Mouse (Mus musculus) forebrain, embryonic 16.5 days (tissue): ENCODE results near the gene Jak2. TPM values are rescaled to one million over a fixed set of nuclear protein-coding genes. Genes with fewer than 3 reads are reported as not detected.
A peak's percentile ranks its signal among the peaks of the same experiment; 100 is the strongest.

Experiments
- ATAC-seq: fragments of 200-750 bp; cut with Nextera tagmentation; 2 replicates; pipeline ENCODE4 v1.8.0; 2017; ENCODE audit warnings: mild to moderate bottlenecking, moderate library complexity
- H3K27ac ChIP-seq: fragments of 300-500 bp; sonication (generic); 2 replicates; pipeline ENCODE4 v1.5.1; 2014; ENCODE audit warnings: low read length, control low read depth
- H3K27me3 ChIP-seq: fragments of 300-500 bp; sonication (generic); replicated peaks from 2 replicates; pipeline ENCODE4 v1.6.1; 2014; ENCODE audit warnings: low read length; ENCODE audit not compliant: control insufficient read depth, insufficient read depth
- H3K36me3 ChIP-seq: fragments of 300-500 bp; sonication (generic); 2 replicates; pipeline ENCODE4 v1.6.1; 2014; ENCODE audit not compliant: control insufficient read depth, insufficient read depth
- H3K4me1 ChIP-seq: fragments of 300-500 bp; sonication (generic); replicated peaks from 2 replicates; pipeline ENCODE4 v1.6.1; 2014; ENCODE audit warnings: low read length; ENCODE audit not compliant: control insufficient read depth, insufficient read depth
- H3K4me2 ChIP-seq: fragments of 300-500 bp; sonication (generic); 2 replicates; pipeline ENCODE4 v1.6.1; 2014; ENCODE audit warnings: mild to moderate bottlenecking, low read length, control low read depth
- H3K4me3 ChIP-seq: fragments of 300-500 bp; sonication (generic); replicated peaks from 2 replicates; pipeline ENCODE4 v1.5.1; 2014; ENCODE audit warnings: mild to moderate bottlenecking, low read length, control low read depth
- H3K9ac ChIP-seq: fragments of 300-500 bp; sonication (generic); replicated peaks from 2 replicates; pipeline ENCODE4 v1.6.1; 2014; ENCODE audit warnings: low read depth, low read length, control low read depth
- H3K9me3 ChIP-seq: fragments of 300-500 bp; sonication (generic); 2 replicates; pipeline ENCODE4 v1.6.1; 2016; ENCODE audit warnings: low read length; ENCODE audit not compliant: control insufficient read depth
- WGBS: fragments of 180-500 bp; shearing (Covaris S2); extraction: QIAGEN DNeasy Blood & Tissue Kit; methylation state at CpG from one replicate; pipeline ENCODE4 v1.1.7; 2014; 5-methylcytosine and 5-hydroxymethylcytosine counted together
- polyA plus RNA-seq: library from polyadenylated mRNA; unstranded; fragments of >200 nt; fragmentation: Nextera tagmentation; extraction: Ambion mirVana; gene quantifications from 2 replicates; pipeline ENCODE4 v1.2.1, GENCODE M21; 2015

Jak2 gene
- 18.2 and 19.9 TPM in 2 replicates for polyA plus RNA-seq

GRCm38 (mm10) chr19:29251191-29251957, at the start of gene Jak2:
TSS of gene Jak2 (plus strand) at chr19:29251828.
- WGBS: under 1% methylated on average over 108 of the region's 114 CpGs
- H3K4me2 ChIP-seq: peak within 1 kb of the TSS; percentile 77
- no peaks in the 10 kb centered on the region; the same call in 1 of the 2 replicates for H3K36me3 ChIP-seq
- peak within 1 kb of the TSS; percentile 95 for H3K27ac ChIP-seq
- H3K9me3 ChIP-seq: 0 out of 2 replicates have a peak, but pooled peaks cover 2% of the 10 kb centered on the region
- H3K4me1 ChIP-seq: peaks cover 38% of the 10 kb centered on the region
- H3K27me3 ChIP-seq: no peaks in the 10 kb centered on the region
- peak within 1 kb of the TSS; percentile 98 for H3K9ac ChIP-seq
- H3K4me3 ChIP-seq: peak within 1 kb of the TSS; percentile 85
- peak; percentile 94 for ATAC-seq

GRCm38 (mm10) chr19:29203337-29203736, 48.3 kb upstream of the Jak2 start:
- Histone ChIP-seq H3K9ac (no peak overlapping the region), H3K4me2 (no peak overlapping the region), H3K4me3 (no peak overlapping the region), H3K4me1 (no peaks in the 10 kb centered on the region), H3K36me3 (no peaks in the 10 kb centered on the region), H3K9me3 (no peaks in the 10 kb centered on the region), H3K27ac (no peak overlapping the region), H3K27me3 (no peaks in the 10 kb centered on the region)
- 76% methylated on average over 2 of the region's 2 CpGs for WGBS
- no peak for ATAC-seq

- H3K9me3 ChIP-seq: no peaks in the 10 kb centered on the region
- no peaks in the 10 kb centered on the region for H3K36me3 ChIP-seq
- no peaks in the 10 kb centered on the region for H3K4me1 ChIP-seq
- 75% methylated on average over 4 of the region's 4 CpGs for WGBS
- no peak overlapping the region for H3K9ac ChIP-seq
- no peaks in the 10 kb centered on the region for H3K27me3 ChIP-seq
- H3K4me3 ChIP-seq: no peak overlapping the region
- no peak for ATAC-seq
- no peak overlapping the region for H3K27ac ChIP-seq
- no peak overlapping the region for H3K4me2 ChIP-seq
These were observed 47.0 kb upstream of the Jak2 start for GRCm38 (mm10) chr19:29204583-29204982.

DNA sequence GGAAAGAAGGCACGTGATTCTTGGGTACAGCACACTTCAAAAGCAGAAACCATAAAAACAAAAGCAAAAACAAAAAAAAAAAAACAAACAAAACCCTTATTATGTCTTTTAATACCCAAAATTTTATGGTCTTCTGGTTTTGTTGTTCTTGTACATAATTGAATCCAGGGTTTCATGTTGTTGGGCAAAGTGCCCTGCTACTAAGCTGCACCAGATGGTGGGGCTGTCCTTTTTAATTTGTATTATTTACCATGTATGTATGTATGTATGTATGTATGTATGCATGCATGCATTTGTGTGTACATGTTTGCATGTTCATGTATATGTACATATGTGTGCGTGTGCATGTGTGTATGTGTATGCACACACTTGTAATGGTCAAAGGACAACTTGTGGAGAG, 46.4 kb upstream of the Jak2 start:
- Histone ChIP-seq H3K4me1 (no peaks in the 10 kb centered on the region), H3K36me3 (no peaks in the 10 kb centered on the region), H3K9ac (no peak overlapping the region), H3K27ac (no peak overlapping the region), H3K4me2 (no peak overlapping the region), H3K9me3 (no peaks in the 10 kb centered on the region), H3K27me3 (no peaks in the 10 kb centered on the region), H3K4me3 (no peak overlapping the region)
- ATAC-seq: no peak
- WGBS: 71% methylated on average over 2 of the region's 2 CpGs

DNA sequence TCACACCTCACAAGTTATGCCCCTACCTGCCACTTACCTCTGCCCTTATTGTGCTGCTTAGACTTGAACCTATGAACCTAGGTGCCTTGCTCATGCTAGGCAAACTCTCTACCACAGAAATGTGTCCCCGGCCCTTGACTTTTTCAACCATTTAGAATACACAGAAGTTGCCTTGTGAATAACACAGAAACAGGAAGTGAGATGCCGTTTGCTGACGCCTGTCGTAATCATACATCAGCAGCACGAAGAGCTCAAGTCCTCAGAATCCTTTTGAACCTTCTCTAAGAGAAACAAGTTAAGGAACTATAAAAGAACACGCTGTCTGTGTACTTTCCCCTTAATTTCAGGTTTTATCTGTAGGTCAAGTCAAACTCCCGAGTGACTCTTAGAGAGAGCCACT, 41.7 kb upstream of the Jak2 start:
- H3K4me3 ChIP-seq: no peak overlapping the region
- H3K4me2 ChIP-seq: no peak overlapping the region
- ATAC-seq: no peak
- no peak overlapping the region for H3K9ac ChIP-seq
- no peaks in the 10 kb centered on the region for H3K36me3 ChIP-seq
- H3K27ac ChIP-seq: no peak overlapping the region
- H3K27me3 ChIP-seq: no peaks in the 10 kb centered on the region
- no peaks in the 10 kb centered on the region for H3K9me3 ChIP-seq
- no peaks in the 10 kb centered on the region for H3K4me1 ChIP-seq
- 94% methylated on average over 7 of the region's 7 CpGs for WGBS

- Histone ChIP-seq H3K27ac (no peak overlapping the region), H3K4me2 (no peak overlapping the region), H3K27me3 (no peaks in the 10 kb centered on the region), H3K9ac (no peak overlapping the region), H3K4me1 (no peaks in the 10 kb centered on the region), H3K36me3 (no peaks in the 10 kb centered on the region), H3K4me3 (no peak overlapping the region), H3K9me3 (no peaks in the 10 kb centered on the region)
- ATAC-seq: no peak
- WGBS: 96% methylated on average over 9 of the region's 9 CpGs
These were observed 41.3 kb upstream of the Jak2 start for GRCm38 (mm10) chr19:29210319-29210718.

DNA sequence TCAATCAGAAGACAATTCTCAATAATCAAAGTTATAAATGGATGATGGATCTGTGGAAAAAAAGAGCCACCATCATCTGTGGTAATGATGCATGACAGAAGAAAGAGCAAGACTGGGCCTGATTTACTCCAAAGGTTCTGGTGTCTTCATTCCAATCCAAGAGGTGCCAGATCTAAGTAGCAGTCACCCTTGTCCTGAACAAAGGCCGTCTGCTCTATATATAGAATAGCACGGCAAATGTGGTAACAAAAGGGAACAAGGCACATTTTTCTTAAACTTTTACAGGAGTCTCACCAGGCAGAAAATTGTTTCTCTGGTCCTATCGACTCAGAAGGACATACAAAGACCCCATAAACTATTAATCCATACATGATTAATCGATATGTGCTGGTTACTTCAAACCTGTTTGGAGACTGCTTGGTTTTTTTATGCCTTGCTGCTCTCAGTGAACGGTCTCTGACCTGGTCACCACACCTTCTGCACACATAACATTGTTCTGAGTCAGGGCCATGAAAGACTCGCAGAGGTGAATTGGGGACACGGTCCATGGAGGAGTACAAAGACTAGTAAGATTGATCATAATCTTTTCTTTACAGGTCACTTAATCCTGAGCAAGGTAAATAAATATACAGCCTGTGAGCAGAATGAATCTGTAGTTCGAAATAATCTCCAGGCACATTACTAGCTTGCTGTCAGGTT, 35.7 kb upstream of the Jak2 start:
- Histone ChIP-seq H3K9ac (no peak overlapping the region), H3K27ac (no peak overlapping the region), H3K4me3 (no peak overlapping the region), H3K27me3 (no peaks in the 10 kb centered on the region), H3K4me1 (no peaks in the 10 kb centered on the region), H3K9me3 (no peaks in the 10 kb centered on the region), H3K36me3 (no peaks in the 10 kb centered on the region), H3K4me2 (no peak overlapping the region)
- WGBS: 66% methylated on average over 8 of the region's 8 CpGs
- ATAC-seq: no peak

DNA sequence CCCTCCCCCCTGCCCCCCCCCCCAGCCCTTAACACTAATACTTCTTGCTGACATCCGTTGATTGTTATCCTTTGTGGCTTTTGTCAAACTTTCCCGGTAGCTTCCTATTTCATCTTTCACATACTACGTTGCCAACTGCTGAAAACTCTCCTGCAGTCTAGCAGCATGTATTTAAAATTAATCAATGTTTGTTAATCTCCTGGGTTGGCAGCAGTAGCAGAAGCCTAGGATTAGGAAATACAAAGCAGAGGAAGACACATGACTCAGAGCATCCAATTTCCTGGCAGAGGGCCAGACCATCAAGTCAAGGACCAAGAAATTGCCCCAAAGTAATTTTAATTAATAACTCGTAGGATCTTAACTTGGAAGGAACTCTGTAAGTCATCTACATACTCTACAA, 29.8 kb upstream of the Jak2 start:
- WGBS: 67% methylated on average over 4 of the region's 4 CpGs

DNA sequence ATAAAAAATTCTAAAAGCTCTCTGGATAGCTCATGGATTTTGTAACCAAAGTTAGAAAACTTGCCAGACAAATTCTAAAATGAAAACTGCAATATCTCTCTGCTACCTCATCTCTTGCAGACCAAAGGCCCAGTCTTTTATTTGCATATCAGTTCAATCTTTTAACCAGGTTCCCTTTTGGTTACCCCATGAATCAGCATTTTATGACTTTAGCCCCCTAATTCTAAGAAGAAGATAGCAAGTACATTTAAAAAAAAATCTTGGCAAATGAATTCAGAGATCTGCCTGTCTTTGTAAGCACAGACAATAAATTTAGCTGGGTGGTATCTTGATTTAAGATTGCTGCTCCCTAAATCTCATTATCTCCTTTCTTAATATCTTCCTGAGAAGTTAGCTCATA, 26.7 kb upstream of the Jak2 start:
- H3K27me3 ChIP-seq: no peaks in the 10 kb centered on the region
- no peak for ATAC-seq
- H3K9ac ChIP-seq: no peak overlapping the region
- no peak overlapping the region for H3K4me3 ChIP-seq
- no peak overlapping the region for H3K27ac ChIP-seq
- H3K4me1 ChIP-seq: no peaks in the 10 kb centered on the region
- no peak overlapping the region for H3K4me2 ChIP-seq
- no peaks in the 10 kb centered on the region for H3K9me3 ChIP-seq
- no peaks in the 10 kb centered on the region for H3K36me3 ChIP-seq

More for the DNA sequence above, 29.8 kb upstream of the Jak2 start:
- Histone ChIP-seq H3K9me3 (no peaks in the 10 kb centered on the region), H3K27me3 (no peaks in the 10 kb centered on the region), H3K36me3 (no peaks in the 10 kb centered on the region), H3K4me1 (no peaks in the 10 kb centered on the region), H3K4me3 (no peak overlapping the region), H3K27ac (no peak overlapping the region), H3K4me2 (no peak overlapping the region), H3K9ac (no peak overlapping the region)
- no peak for ATAC-seq
